In the genomic region with DNA sequence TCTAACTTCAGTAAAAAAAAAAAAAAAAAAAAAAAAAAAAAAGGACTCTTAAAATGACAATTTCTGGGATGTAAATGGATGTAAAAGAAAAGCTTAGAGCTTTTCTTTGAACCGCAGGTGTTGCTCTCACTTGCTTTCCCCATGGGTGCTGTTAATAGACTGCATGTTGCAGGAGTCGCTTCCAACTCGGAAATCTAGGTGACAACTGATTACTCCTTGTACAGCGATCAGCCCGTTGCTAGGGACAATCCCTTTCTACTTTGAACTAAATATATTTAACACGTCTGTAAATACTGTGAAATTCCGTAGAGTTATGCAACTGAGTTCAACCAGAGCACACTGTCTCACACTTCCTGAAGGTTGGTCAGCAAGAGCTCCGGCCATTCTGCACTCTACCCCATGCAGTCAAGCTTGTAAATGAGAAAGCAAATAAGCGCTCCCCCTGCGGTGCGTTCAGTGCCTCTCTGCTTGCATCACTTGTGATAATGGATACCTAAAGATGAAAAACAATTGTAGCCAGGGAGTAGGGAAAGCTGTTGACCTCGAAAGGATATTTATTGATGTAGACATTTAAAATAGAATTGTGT, we compare ENCODE assay signal across 8 mouse cellular contexts.
DNase-seq lines count a peak whose midpoint lies in the region; ATAC-seq and TF ChIP-seq lines count a peak whose summit lies in the region.

No protein-coding gene starts in this region.

- DNase-seq in cerebellum, postnatal 14 days, result peak; percentile 20 to 38
- DNase-seq in cerebellum, adult 9-11 months, result no peak
- DNase-seq in neural tube, embryonic 11.5 days (ENCODE audit: low spot score), result peak; percentile 18
- no peak for DNase-seq in neural tube, embryonic 10.5 days (ENCODE audit: extremely low spot score, low spot score)
- DNase-seq in limb, embryonic 14.5 days (ENCODE audit: low spot score), result peak; percentile 9
- DNase-seq in telencephalon, adult 2 months (ENCODE audit: low read depth, low spot score), result peak; percentile 15
- DNase-seq in c-Kit-positive CD71-positive TER-119-positive erythroid progenitor cells, embryonic 14.5 days (ENCODE audit: low spot score), result no peak

- no peak overlapping the region for H3K9ac ChIP-seq in neural tube, embryonic 11.5 days (ENCODE audit: low read length)
- H3K9ac ChIP-seq in limb, embryonic 14.5 days (ENCODE audit: low read depth, low read length, severe bottlenecking), result no peak overlapping the region

- TF ChIP-seq POLR2A in limb, embryonic 14.5 days (IDR thresholded peaks at IDR 0.05; ENCODE audit: borderline replicate concordance, extremely low read depth, insufficient read depth, insufficient read length), result no peak

- no peaks in the 10 kb centered on the region for H3K36me3 ChIP-seq in neural tube, embryonic 11.5 days (ENCODE audit: control insufficient read depth, insufficient read depth, low read length)
- H3K36me3 ChIP-seq in limb, embryonic 14.5 days (ENCODE audit: control insufficient read depth, insufficient read depth, low read length), result no peaks in the 10 kb centered on the region

- H3K4me1 ChIP-seq in neural tube, embryonic 11.5 days (ENCODE audit: control insufficient read depth, insufficient read depth, low read length), result no peaks in the 10 kb centered on the region
- peaks cover 2% of the 10 kb centered on the region; the same call in 1 of the 2 replicates for H3K4me1 ChIP-seq in limb, embryonic 14.5 days (ENCODE audit: control insufficient read depth, insufficient read depth, low read length)

- H3K27me3 ChIP-seq in neural tube, embryonic 11.5 days (ENCODE audit: control insufficient read depth, insufficient read depth, low read length), result no peaks in the 10 kb centered on the region
- H3K27me3 ChIP-seq in limb, embryonic 14.5 days (ENCODE audit: control insufficient read depth, insufficient read depth, low read length), result no peaks in the 10 kb centered on the region

- ATAC-seq in neural tube, embryonic 11.5 days (ENCODE audit: insufficient read depth, low FRiP score, low TSS enrichment), result peak; percentile 68; the same call in 1 of the 2 replicates
- peak; percentile 62 for ATAC-seq in limb, embryonic 14.5 days (ENCODE audit: low FRiP score, low read depth)
- ATAC-seq in activated CD4-positive, CD25-positive, alpha-beta regulatory T cell, adult 4 months, result no peak

- H3K4me3 ChIP-seq in neural tube, embryonic 11.5 days (ENCODE audit: low read depth, low read length), result no peak overlapping the region
- H3K4me3 ChIP-seq in limb, embryonic 14.5 days (replicated peaks; ENCODE audit: low read length), result no peak overlapping the region

- 5% methylated on average over 12 of the region's 12 CpGs for WGBS in neural tube, embryonic 11.5 days
- 8% methylated on average over 12 of the region's 12 CpGs for WGBS in limb, embryonic 14.5 days

- H3K27ac ChIP-seq in neural tube, embryonic 11.5 days (ENCODE audit: low read depth, low read length), result no peak overlapping the region
- no peak overlapping the region for H3K27ac ChIP-seq in limb, embryonic 14.5 days (replicated peaks; ENCODE audit: low read depth, low read length)

- H3K4me2 ChIP-seq in neural tube, embryonic 11.5 days (ENCODE audit: low read depth), result peak overlapping the region; percentile 20; the same call in 1 of the 2 replicates
- no peak overlapping the region; the same call in 1 of the 2 replicates for H3K4me2 ChIP-seq in limb, embryonic 14.5 days (replicated peaks; ENCODE audit: low read depth, low read length, severe bottlenecking)

- no peaks in the 10 kb centered on the region for H3K9me3 ChIP-seq in neural tube, embryonic 11.5 days (ENCODE audit: control insufficient read depth, low read length)
- H3K9me3 ChIP-seq in limb, embryonic 14.5 days (ENCODE audit: control insufficient read depth, low read length), result no peaks in the 10 kb centered on the region

Comparison
In these comparisons a context has a peak if more than half of its experiments do, and no peak if none do; other contexts are left out.
1. DNase-seq: peak in cerebellum, postnatal 14 days (2 of 2), neural tube, embryonic 11.5 days (single experiment), limb, embryonic 14.5 days (single experiment) and telencephalon, adult 2 months (single experiment); none in cerebellum, adult 9-11 months (single experiment), neural tube, embryonic 10.5 days (single experiment) and c-Kit-positive CD71-positive TER-119-positive erythroid progenitor cells, embryonic 14.5 days (single experiment).